ENCODE assay signal across 16 mouse cellular contexts in the genomic region with DNA sequence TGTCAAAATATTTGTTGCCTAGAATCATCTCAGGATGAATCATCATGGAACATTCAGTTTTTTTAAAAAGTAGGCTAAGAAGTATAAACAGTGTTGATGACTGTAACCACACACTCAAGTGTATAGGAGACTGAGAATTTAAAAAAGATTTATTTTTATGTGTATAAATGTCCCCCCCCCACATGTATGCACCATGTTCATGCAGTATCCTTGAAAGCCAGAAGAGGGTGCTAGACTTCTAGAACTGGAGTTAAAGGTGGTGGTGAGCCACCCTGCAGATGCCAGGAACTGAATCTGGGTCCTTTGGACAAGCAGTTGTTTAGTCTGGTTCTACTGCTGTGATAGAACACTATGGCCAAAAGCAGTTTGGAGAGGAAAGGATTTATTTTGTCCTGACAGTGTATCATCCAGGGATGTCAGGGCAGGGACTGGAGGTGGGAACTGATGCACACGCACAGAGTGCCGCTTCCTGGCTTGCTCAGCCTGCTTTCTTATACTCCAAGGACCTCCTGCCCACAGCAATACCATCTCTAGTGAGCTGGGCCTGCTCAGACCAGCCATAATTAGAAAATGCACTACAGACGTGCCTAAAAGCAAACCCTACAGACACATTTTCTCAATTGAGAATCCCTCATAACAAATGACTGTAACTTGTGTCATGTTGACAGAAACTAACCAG. TPM values are rescaled to one million over a fixed set of nuclear protein-coding genes. Genes with fewer than 3 reads are reported as not detected.
DNase-seq lines count a peak whose midpoint lies in the region; ATAC-seq and TF ChIP-seq lines count a peak whose summit lies in the region.
"Had no signal": no experiment of that assay in that cellular context is flagged by ENCODE, and none has a peak within 500 bp of the region (broad histone marks: within the 10 kb centered on the region; RNA-seq: fewer than 3 reads in every experiment).

No protein-coding gene starts in this region.

- WGBS in hindbrain, postnatal 0 days: 67% methylated on average over 3 of the region's 3 CpGs
- 92% methylated on average over 3 of the region's 3 CpGs for WGBS in hindbrain, embryonic 10.5 days

- no peaks in the 10 kb centered on the region for H3K9me3 ChIP-seq in hindbrain, postnatal 0 days (ENCODE audit: low read length)
- H3K9me3 ChIP-seq in hindbrain, embryonic 10.5 days: no peaks in the 10 kb centered on the region
- H3K9me3 ChIP-seq: limb, embryonic 12.5 days; megakaryocyte, embryonic 14.5 days; neural tube, embryonic 15.5 days; stomach, embryonic 15.5 days had no signal

- no peak for DNase-seq in hindbrain, postnatal 0 days (ENCODE audit: low spot score)
- DNase-seq in hindbrain, embryonic 10.5 days (ENCODE audit: low spot score): no peak
- peak; percentile 20 for DNase-seq in 3134 (ENCODE audit: extremely low read depth, insufficient read length, low spot score)
- DNase-seq in right cerebral cortex, postnatal 25 days: no peak
- DNase-seq in gastrocnemius, adult 8-10 months (ENCODE audit: low spot score in 2 of 2): no peak
- DNase-seq in spleen, postnatal 36 days (ENCODE audit: low spot score in 2 of 2): no peak
- DNase-seq: cerebellum, adult 9-10 months; gastrocnemius, postnatal 14 days; kidney, postnatal 25 days had no signal

- no peak overlapping the region for H3K4me2 ChIP-seq in hindbrain, postnatal 0 days (ENCODE audit: low read depth, low read length)
- H3K4me2 ChIP-seq: limb, embryonic 12.5 days; neural tube, embryonic 15.5 days; stomach, embryonic 15.5 days had no signal

- peak; percentile 23; the same call in 1 of the 2 replicates for TF ChIP-seq CTCF in hindbrain, postnatal 0 days (IDR thresholded peaks at IDR 0.05; ENCODE audit: low read depth)

- no peaks in the 10 kb centered on the region for H3K4me1 ChIP-seq in hindbrain, postnatal 0 days (ENCODE audit: insufficient read depth, low read length)
- peaks cover 8% of the 10 kb centered on the region for H3K4me1 ChIP-seq in hindbrain, embryonic 10.5 days (replicated peaks)
- H3K4me1 ChIP-seq: neural tube, embryonic 15.5 days; stomach, embryonic 15.5 days had no signal

- no peak overlapping the region for H3K9ac ChIP-seq in hindbrain, postnatal 0 days (replicated peaks; ENCODE audit: low read length)
- H3K9ac ChIP-seq: limb, embryonic 12.5 days; neural tube, embryonic 15.5 days; stomach, embryonic 15.5 days had no signal

- H3K36me3 ChIP-seq in hindbrain, postnatal 0 days (ENCODE audit: insufficient read depth, low read length): peaks cover 9% of the 10 kb centered on the region
- H3K36me3 ChIP-seq in hindbrain, embryonic 10.5 days: peaks cover 20% of the 10 kb centered on the region

- H3K4me3 ChIP-seq in hindbrain, postnatal 0 days (ENCODE audit: low read length): no peak overlapping the region
- no peak overlapping the region for H3K4me3 ChIP-seq in hindbrain, embryonic 10.5 days
- H3K4me3 ChIP-seq: erythroblast, embryonic 14.5 days; limb, embryonic 12.5 days; megakaryocyte, embryonic 14.5 days; neural tube, embryonic 15.5 days; stomach, embryonic 15.5 days had no signal

- no peaks in the 10 kb centered on the region for H3K27me3 ChIP-seq in hindbrain, postnatal 0 days (ENCODE audit: insufficient read depth, low read length)
- no peaks in the 10 kb centered on the region for H3K27me3 ChIP-seq in hindbrain, embryonic 10.5 days (ENCODE audit: insufficient read depth, poor library complexity, severe bottlenecking)
- H3K27me3 ChIP-seq: limb, embryonic 12.5 days; megakaryocyte, embryonic 14.5 days; neural tube, embryonic 15.5 days; stomach, embryonic 15.5 days had no signal

- H3K27ac ChIP-seq in hindbrain, postnatal 0 days: no peak overlapping the region
- H3K27ac ChIP-seq in hindbrain, embryonic 10.5 days: no peak overlapping the region
- H3K27ac ChIP-seq: limb, embryonic 12.5 days; neural tube, embryonic 15.5 days; stomach, embryonic 15.5 days had no signal

- ATAC-seq in hindbrain, postnatal 0 days: no peak
- peak; percentile 67 for ATAC-seq in CD4-positive, CD25-positive, alpha-beta regulatory T cell, adult 4 months
- 0 out of 2 replicates have a peak, but pooled peaks have one; percentile 42 for ATAC-seq in common myeloid progenitor, adult 5-6 weeks (replicated peaks; ENCODE audit: low read depth, poor library complexity, severe bottlenecking)

RNA-seq across cellular contexts. Expression of gene Edem3, which starts 11.9 kb away (rescaled TPM):
- 28.4 and 35.5 TPM in 2 replicates for total RNA-seq in hindbrain, postnatal 0 days (2014; rRNA removed)
- 10.1 and 10.8 TPM in 2 replicates for polyA plus RNA-seq in hindbrain, postnatal 0 days (2015; fragmentation: Nextera tagmentation; extraction: Ambion mirVana)
- polyA plus RNA-seq in hindbrain, embryonic 10.5 days (2016; fragmentation: Nextera tagmentation; extraction: Ambion mirVana): 12.9 and 17.3 TPM in 2 replicates
- polyA plus RNA-seq in CD4-positive, CD25-positive, alpha-beta regulatory T cell, adult 4 months (2017; shearing (Covaris generic)): 1 to 10 TPM; 3.1 to 4.8 TPM
- 33.3 and 35.5 TPM in 2 replicates for total RNA-seq in common myeloid progenitor, adult 5-6 weeks (2017)
- total RNA-seq in gastrocnemius, adult 8-10 months (2022): 10 to 100 TPM; 17.8 to 25.5 (median 20.7) TPM
